ENCODE assay signal across 9 mouse cellular contexts in the genomic region with DNA sequence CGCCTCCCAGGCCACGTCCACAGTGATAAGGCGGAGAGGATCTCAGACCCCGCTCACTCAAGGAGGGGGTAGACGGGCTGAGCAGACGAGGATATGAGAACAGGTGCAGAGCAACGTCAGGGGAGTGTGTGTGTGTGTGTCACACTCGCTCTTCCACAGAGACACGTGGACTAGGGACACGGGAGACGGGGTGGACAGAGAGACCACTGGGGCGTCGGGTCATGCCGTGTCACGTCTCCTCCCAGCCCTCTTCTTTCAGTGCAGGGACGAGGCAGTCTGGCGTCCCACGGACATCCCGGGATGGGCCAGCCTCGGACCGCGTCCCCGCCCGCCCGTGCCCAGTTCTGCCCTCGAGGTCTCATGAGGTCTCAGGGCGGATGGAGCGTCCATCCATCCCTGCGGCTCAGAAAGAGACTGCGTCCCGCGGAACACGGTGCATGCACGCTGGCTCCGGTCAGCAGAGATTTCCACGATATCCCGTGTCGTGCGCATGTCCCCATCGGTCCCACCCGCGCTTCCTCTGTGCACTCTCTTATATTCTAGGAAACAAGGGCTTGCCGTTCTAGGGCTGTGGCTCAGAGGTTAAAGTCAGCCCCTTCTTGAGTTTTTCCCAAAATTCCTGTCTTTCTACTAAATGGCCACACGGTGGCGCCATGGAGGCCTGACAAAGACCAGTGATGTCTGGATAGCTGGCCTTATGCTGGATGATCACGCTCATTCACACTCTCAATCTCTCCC. TPM values are rescaled to one million over a fixed set of nuclear protein-coding genes. Genes with fewer than 3 reads are reported as not detected.
DNase-seq lines count a peak whose midpoint lies in the region; ATAC-seq and TF ChIP-seq lines count a peak whose summit lies in the region.
"Had no signal": no experiment of that assay in that cellular context is flagged by ENCODE, and none has a peak within 500 bp of the region (broad histone marks: within the 10 kb centered on the region; RNA-seq: fewer than 3 reads in every experiment).

No protein-coding gene starts in this region.

- H3K4me3 ChIP-seq in cerebellum, adult 2 months (replicated peaks; ENCODE audit: insufficient read depth, low read depth, low read length), result no peak overlapping the region
- peak overlapping the region; percentile 11; the same call in 1 of the 2 replicates for H3K4me3 ChIP-seq in intestine, postnatal 0 days (ENCODE audit: low read depth, low read length)
- H3K4me3 ChIP-seq in limb, embryonic 12.5 days (replicated peaks), result peak overlapping the region; percentile 32
- peak overlapping the region; percentile 42 for H3K4me3 ChIP-seq in midbrain, embryonic 16.5 days (ENCODE audit: low read depth, low read length)
- H3K4me3 ChIP-seq in stomach, embryonic 16.5 days (replicated peaks; ENCODE audit: low read length), result peak overlapping the region; percentile 28

- H3K36me3 ChIP-seq in intestine, postnatal 0 days (ENCODE audit: control insufficient read depth, insufficient read depth), result no peaks in the 10 kb centered on the region
- no peaks in the 10 kb centered on the region for H3K36me3 ChIP-seq in limb, embryonic 12.5 days
- no peaks in the 10 kb centered on the region for H3K36me3 ChIP-seq in midbrain, embryonic 16.5 days (ENCODE audit: control insufficient read depth, insufficient read depth, low read length)
- no peaks in the 10 kb centered on the region for H3K36me3 ChIP-seq in stomach, embryonic 16.5 days (ENCODE audit: control insufficient read depth, insufficient read depth, low read length)

- H3K27ac ChIP-seq in cerebellum, adult 2 months (ENCODE audit: insufficient read depth, low read length), result no peak overlapping the region
- no peak overlapping the region for H3K27ac ChIP-seq in intestine, postnatal 0 days (ENCODE audit: low read depth, low read length)
- no peak overlapping the region for H3K27ac ChIP-seq in limb, embryonic 12.5 days
- no peak overlapping the region for H3K27ac ChIP-seq in midbrain, embryonic 16.5 days (ENCODE audit: low read length)
- H3K27ac ChIP-seq in stomach, embryonic 16.5 days (ENCODE audit: low read length), result no peak overlapping the region

- no peaks in the 10 kb centered on the region for H3K4me1 ChIP-seq in cerebellum, adult 2 months (ENCODE audit: control insufficient read depth, insufficient read depth, low read length)
- no peaks in the 10 kb centered on the region for H3K4me1 ChIP-seq in intestine, postnatal 0 days (replicated peaks; ENCODE audit: control insufficient read depth, insufficient read depth, low read length)
- H3K4me1 ChIP-seq in limb, embryonic 12.5 days (replicated peaks), result no peaks in the 10 kb centered on the region
- no peaks in the 10 kb centered on the region for H3K4me1 ChIP-seq in midbrain, embryonic 16.5 days (ENCODE audit: control insufficient read depth, insufficient read depth, low read length)
- no peaks in the 10 kb centered on the region for H3K4me1 ChIP-seq in stomach, embryonic 16.5 days (ENCODE audit: control insufficient read depth, insufficient read depth, low read length)

- H3K4me2 ChIP-seq in intestine, postnatal 0 days (replicated peaks; ENCODE audit: low read depth), result peak overlapping the region; percentile 56
- peak overlapping the region; percentile 53 for H3K4me2 ChIP-seq in limb, embryonic 12.5 days
- H3K4me2 ChIP-seq in midbrain, embryonic 16.5 days (ENCODE audit: low read length), result peak overlapping the region; percentile 65
- H3K4me2 ChIP-seq in stomach, embryonic 16.5 days (ENCODE audit: low read depth, low read length), result peak overlapping the region; percentile 44

- no peaks in the 10 kb centered on the region for H3K9me3 ChIP-seq in intestine, postnatal 0 days (ENCODE audit: control insufficient read depth)
- H3K9me3 ChIP-seq in limb, embryonic 12.5 days, result no peaks in the 10 kb centered on the region
- no peaks in the 10 kb centered on the region for H3K9me3 ChIP-seq in midbrain, embryonic 16.5 days (replicated peaks; ENCODE audit: control insufficient read depth, low read length, poor library complexity, severe bottlenecking)
- no peaks in the 10 kb centered on the region for H3K9me3 ChIP-seq in stomach, embryonic 16.5 days (replicated peaks; ENCODE audit: control insufficient read depth, low read length)

- WGBS in cerebellum, adult 2 months, result 22% methylated on average over 46 of the region's 46 CpGs
- WGBS in intestine, postnatal 0 days, result 18% methylated on average over 46 of the region's 46 CpGs
- WGBS in limb, embryonic 12.5 days, result 21% methylated on average over 43 of the region's 46 CpGs
- 22% methylated on average over 46 of the region's 46 CpGs for WGBS in midbrain, embryonic 16.5 days
- 18% methylated on average over 46 of the region's 46 CpGs for WGBS in stomach, embryonic 16.5 days

- TF ChIP-seq POLR2A in cerebellum, adult 2 months (IDR thresholded peaks at IDR 0.05; ENCODE audit: borderline replicate concordance, insufficient read depth, low read length), result no peak

- DNase-seq in ovary, postnatal 36 days (ENCODE audit: low spot score), result peak; percentile 25
- no peak for DNase-seq in ovary, postnatal 10 days (ENCODE audit: low spot score)
- peak; percentile 0 to 11 for DNase-seq in cerebellum, adult 2 months
- peak; percentile 66 for DNase-seq in forelimb bud, embryonic 11.5 days (ENCODE audit: low read depth, low spot score)

- no peak overlapping the region for H3K9ac ChIP-seq in intestine, postnatal 0 days (ENCODE audit: low read depth, low read length)
- H3K9ac ChIP-seq in limb, embryonic 12.5 days (replicated peaks), result peak overlapping the region; percentile 42; the same call in 1 of the 2 replicates
- peak overlapping the region; percentile 63 for H3K9ac ChIP-seq in midbrain, embryonic 16.5 days (ENCODE audit: low read depth, low read length)
- H3K9ac ChIP-seq in stomach, embryonic 16.5 days (ENCODE audit: low read length), result peak overlapping the region; percentile 46

- ATAC-seq in intestine, postnatal 0 days, result 0 out of 2 replicates have a peak, but pooled peaks have one; percentile 16
- peak; percentile 26; the same call in 1 of the 2 replicates for ATAC-seq in limb, embryonic 12.5 days (ENCODE audit: insufficient number of reproducible peaks, insufficient read depth, low FRiP score, low TSS enrichment, low read depth)
- peak; percentile 82 for ATAC-seq in midbrain, embryonic 16.5 days
- ATAC-seq in stomach, embryonic 16.5 days (ENCODE audit: insufficient read depth, low FRiP score), result no peak

- peak; percentile 57; the same call in 1 of the 2 replicates for TF ChIP-seq CTCF in cerebellum, adult 2 months (IDR thresholded peaks at IDR 0.05; ENCODE audit: borderline replicate concordance, insufficient read depth, low read depth, low read length)
- TF ChIP-seq CTCF in intestine, postnatal 0 days (IDR thresholded peaks at IDR 0.05; ENCODE audit: low read depth), result peak; percentile 78

- no peaks in the 10 kb centered on the region for H3K27me3 ChIP-seq in cerebellum, adult 2 months (ENCODE audit: control insufficient read depth, insufficient read depth, low read length)
- H3K27me3 ChIP-seq in intestine, postnatal 0 days (replicated peaks; ENCODE audit: control insufficient read depth, insufficient read depth, low read length), result no peaks in the 10 kb centered on the region
- H3K27me3 ChIP-seq in limb, embryonic 12.5 days, result no peaks in the 10 kb centered on the region
- no peaks in the 10 kb centered on the region for H3K27me3 ChIP-seq in midbrain, embryonic 16.5 days (ENCODE audit: control insufficient read depth, insufficient read depth, low read depth, low read length)
- H3K27me3 ChIP-seq in stomach, embryonic 16.5 days (ENCODE audit: control insufficient read depth, insufficient read depth, low read length), result no peaks in the 10 kb centered on the region

RNA-seq across cellular contexts. Expression of gene Olfr466, which starts 25.9 kb away (rescaled TPM):
- not detected in 2 replicates for polyA plus RNA-seq in cerebellum, adult 2 months (2012; rRNA removed)
- not detected in 2 replicates for polyA plus RNA-seq in intestine, postnatal 0 days (2015; fragmentation: Nextera tagmentation; extraction: Ambion mirVana)
- not detected in 2 replicates for polyA plus RNA-seq in limb, embryonic 12.5 days (2016; fragmentation: Nextera tagmentation; extraction: Ambion mirVana)
- polyA plus RNA-seq in midbrain, embryonic 16.5 days (2015; fragmentation: Nextera tagmentation; extraction: Ambion mirVana), result not detected in 2 replicates
- polyA plus RNA-seq in stomach, embryonic 16.5 days (2015; fragmentation: Nextera tagmentation; extraction: Ambion mirVana), result not detected in 2 replicates
- polyA plus RNA-seq: frontal cortex, adult 2 months had no signal

RNA-seq across cellular contexts. Expression of gene Nlrp4f, which starts 29.9 kb away (rescaled TPM):
- 0.16 and 0.23 TPM in 2 replicates for polyA plus RNA-seq in cerebellum, adult 2 months (2012; rRNA removed)
- polyA plus RNA-seq in intestine, postnatal 0 days (2015; fragmentation: Nextera tagmentation; extraction: Ambion mirVana), result not detected in 2 replicates
- 0.05 and 0.11 TPM in 2 replicates for polyA plus RNA-seq in limb, embryonic 12.5 days (2016; fragmentation: Nextera tagmentation; extraction: Ambion mirVana)
- not detected in 2 replicates for polyA plus RNA-seq in midbrain, embryonic 16.5 days (2015; fragmentation: Nextera tagmentation; extraction: Ambion mirVana)
- polyA plus RNA-seq in stomach, embryonic 16.5 days (2015; fragmentation: Nextera tagmentation; extraction: Ambion mirVana), result not detected in 2 replicates

RNA-seq across cellular contexts. Expression of gene Olfr465-ps1, which starts 38.0 kb away (rescaled TPM):
- not detected in 2 replicates for polyA plus RNA-seq in cerebellum, adult 2 months (2012; rRNA removed)
- polyA plus RNA-seq in intestine, postnatal 0 days (2015; fragmentation: Nextera tagmentation; extraction: Ambion mirVana), result 0.07 and 0.34 TPM in 2 replicates
- polyA plus RNA-seq in limb, embryonic 12.5 days (2016; fragmentation: Nextera tagmentation; extraction: Ambion mirVana), result not detected in 2 replicates
- polyA plus RNA-seq in midbrain, embryonic 16.5 days (2015; fragmentation: Nextera tagmentation; extraction: Ambion mirVana), result not detected in 2 replicates
- not detected in 2 replicates for polyA plus RNA-seq in stomach, embryonic 16.5 days (2015; fragmentation: Nextera tagmentation; extraction: Ambion mirVana)
- polyA plus RNA-seq: frontal cortex, adult 2 months had no signal
